Mouse (Mus musculus) left cerebral cortex, adult 9 months (tissue): ENCODE data around the gene Gm266.

Experiments
- DNase-seq, 2 experiments: peaks; one replicate each; pipeline ENCODE4 v3.0.0; 2022; ENCODE audit warnings: low spot score in 2 of 2

Gene Gm266

GRCm38 (mm10) chr12:111454543-111455280, 30.9 kb downstream of the Gm266 start:
- DNase-seq, result no peak

DNA sequence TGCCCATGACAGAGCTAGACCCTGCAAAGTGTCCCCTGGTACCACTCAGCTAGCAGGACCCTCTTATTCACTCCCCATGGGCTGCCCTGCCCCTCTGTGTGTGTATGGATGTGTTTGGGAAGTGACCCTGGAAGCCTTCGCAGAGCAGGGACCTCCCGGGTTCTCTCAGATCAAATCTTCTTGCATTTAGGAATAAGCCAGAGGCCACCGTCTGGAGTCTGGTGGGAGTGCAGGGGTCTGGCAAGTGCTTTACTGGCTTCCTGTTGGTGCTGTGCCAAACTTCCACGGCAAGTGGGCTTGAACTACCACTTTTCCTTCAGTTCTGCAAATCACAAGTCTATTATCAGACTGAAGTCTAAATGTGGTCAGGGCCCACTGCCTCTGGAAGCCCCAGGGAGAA, 31.6 kb downstream of the Gm266 start:
- no peak for DNase-seq

GRCm38 (mm10) chr12:111451561-111451960, 34.1 kb downstream of the Gm266 start:
- DNase-seq, result no peak

GRCm38 (mm10) chr12:111450359-111450758, 35.3 kb downstream of the Gm266 start:
- DNase-seq, result no peak

DNA sequence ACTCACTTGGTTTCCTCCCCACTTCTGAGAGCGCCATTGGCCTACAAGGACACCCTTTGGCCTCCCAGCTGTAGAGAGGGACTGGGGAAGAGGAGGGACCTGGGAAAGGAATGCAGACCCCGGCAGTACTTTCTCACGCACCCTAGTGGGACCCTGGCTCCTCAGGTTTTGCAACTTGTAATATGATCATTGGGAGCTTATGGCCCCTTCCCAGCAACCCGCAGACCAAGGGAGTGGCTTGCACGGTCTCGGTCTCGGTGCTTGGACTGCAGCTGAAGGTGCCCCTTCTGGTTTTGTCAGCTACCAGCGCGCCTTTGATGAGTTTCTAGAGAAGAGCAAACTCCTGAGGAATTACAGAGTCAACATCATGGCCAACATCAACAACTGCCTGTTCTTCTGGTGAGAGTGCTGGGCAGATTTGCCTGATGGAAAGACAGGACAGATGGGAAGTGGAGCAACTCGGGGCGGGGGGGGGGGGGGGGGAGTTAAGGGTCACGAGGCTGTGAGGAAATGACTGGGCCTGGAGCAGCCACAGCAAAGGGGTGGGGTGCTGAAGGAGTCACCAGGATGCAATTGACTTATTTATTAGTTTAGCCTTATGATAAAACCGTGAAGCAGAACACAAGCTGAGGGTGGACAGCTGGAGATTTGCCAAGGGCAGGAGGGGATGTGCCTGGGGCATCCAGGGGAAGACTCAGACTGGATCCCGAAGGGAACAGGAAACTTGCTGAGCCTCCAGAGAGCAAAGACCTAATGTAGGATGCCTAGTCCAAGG, 36.5 kb downstream of the Gm266 start:
- no peak for DNase-seq

- DNase-seq, result no peak
Observed at GRCm38 (mm10) chr12:111447898-111448760, 37.5 kb downstream of the Gm266 start.

- DNase-seq, result no peak
Observed at GRCm38 (mm10) chr12:111447350-111447749, 38.3 kb downstream of the Gm266 start.

GRCm38 (mm10) chr12:111446745-111447144, 38.9 kb downstream of the Gm266 start:
- DNase-seq, result no peak

DNA sequence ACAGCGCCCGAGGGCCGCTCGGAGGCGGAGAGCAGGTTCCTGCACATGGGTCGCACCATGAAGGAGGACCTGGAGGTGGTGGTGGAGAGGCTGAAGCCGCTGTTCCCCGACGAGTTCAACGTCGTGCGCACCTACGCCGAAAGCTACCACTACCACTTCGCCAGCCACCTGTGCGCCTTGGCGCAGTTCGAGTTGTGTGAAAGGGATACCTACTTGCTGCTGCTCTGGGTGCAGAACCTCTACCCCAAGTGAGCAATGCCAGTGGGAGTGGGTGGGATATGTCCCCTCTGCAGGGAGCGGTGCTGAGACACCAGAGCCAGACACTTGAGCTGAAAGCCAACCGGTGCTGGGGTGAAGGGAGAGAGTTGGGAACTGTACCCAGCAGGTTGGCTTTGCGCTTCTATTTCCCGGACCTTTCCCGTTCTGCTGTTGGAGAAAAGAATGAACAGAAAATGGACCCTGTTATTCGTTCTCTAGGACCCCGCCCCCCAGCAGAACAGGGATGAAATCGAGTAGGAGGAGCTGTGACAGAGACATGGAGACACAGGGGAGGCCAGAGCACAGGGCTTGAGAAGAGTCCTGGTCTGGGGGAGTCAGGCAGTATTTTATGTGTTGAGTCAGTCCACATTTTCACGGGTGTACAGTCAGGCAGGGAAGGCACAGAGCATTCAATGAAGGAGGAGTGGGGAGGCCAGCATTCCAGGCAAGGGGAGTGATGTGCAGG, 39.6 kb downstream of the Gm266 start:
- DNase-seq, result no peak

- DNase-seq, result no peak
Observed at GRCm38 (mm10) chr12:111445161-111445889, 40.3 kb downstream of the Gm266 start.

- DNase-seq, result no peak
Observed at GRCm38 (mm10) chr12:111443921-111444831, 41.4 kb downstream of the Gm266 start.

DNA sequence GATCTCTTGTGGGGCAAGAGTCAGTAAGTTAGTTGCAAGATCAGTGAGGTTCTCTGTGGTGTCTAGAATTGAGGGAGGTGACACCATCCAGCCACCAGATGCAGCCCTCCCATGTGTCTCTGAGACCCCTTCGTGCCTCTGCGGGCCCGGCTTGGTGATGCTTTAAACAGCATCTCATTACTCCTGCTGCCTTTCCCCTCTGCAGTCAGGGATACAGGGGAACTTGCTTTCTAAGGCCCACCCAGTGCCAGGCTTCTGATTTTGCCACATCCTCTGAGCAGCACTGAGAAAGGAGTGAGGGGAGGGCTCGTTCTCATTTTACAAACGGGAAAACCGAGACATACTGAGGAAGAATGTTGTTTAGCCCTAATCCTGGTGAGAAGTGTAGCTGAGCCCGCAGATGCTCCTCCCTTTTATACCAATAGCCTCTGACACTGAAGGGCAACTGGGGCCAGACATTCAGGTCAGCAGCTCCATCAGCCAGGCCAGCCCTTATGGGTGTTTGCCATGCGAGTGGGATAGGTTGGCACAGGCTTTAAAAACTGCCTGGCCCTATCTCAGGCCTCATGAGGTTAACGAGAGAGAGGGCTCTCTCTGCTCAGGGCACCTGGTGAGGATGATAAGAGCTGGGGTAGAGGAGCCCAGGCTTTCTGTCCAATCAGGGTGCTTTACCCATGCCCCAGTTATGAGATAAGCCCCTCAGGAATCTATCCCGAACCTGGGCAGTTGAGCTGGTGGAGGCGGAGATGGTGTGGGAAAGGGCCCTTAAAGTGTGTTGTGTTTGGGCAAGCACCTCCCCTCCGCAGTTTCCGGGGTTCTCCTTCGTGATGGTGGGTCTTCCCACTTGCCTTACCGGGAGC, 42.4 kb downstream of the Gm266 start:
- DNase-seq, result no peak

DNA sequence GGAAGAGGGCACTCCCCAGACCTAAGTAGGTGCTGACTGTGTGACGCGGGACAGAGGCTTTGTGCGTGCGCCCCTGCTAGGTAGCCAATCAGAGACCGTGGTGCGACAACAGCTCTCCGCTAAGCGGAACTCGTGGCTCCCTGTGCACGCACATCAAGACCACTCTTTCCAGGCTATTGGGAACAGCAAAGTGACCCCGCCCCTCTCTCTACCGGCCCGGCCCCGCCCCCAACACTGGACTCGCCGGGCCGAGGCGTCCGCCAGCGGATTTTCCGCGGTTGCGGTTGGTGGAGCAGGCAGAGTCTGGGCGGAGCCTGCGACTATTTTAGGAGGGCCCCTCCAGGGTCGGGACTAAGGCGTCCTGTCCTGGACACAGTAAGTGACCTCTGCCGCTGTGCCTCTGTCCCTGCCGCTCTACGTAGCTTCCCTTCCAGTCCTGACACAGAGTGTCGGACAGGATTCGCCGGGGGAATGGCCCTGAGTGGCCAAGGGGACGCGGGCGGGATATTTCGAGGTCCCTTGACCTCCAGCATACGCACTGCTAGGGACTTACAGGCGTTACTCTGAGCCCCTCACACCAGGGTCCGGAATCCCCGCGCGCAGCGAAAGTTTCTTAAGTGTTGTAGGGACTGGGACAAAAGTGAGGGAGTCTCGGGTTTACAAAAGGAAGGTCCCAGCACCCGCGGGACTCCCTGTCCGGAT, 43.2 kb downstream of the Gm266 start, which contains the start of gene Tnfaip2:
Tnfaip2 (plus strand) TSS at position 161 of the 702 bp plus-strand sequence.
- DNase-seq, result no peak

DNA sequence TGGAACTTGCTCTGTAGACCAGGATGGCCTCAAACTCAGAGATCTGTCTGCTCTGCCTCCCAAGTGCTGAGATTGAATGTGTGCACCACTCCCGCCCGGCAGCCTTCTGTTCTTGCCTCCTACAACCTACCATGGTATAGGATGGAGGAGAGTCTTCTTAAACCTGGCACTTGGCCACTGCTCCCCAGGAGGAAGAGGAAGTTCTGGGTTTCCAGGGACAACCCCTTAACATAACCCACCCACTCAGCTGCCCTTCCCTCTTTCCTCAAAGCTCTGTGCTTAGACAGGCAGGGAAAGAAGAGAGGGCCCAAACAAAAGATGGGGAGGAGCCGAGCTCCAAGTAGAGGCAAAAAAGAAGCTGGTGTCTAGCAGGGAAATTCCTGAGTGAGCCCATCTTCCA, 44.1 kb downstream of the Gm266 start:
- DNase-seq, result peak in 1 of 2 experiments; percentile 51

- no peak for DNase-seq
Observed at GRCm38 (mm10) chr12:111440701-111441373, 44.8 kb downstream of the Gm266 start.

- DNase-seq, result no peak
Observed at GRCm38 (mm10) chr12:111438850-111439249, 46.8 kb downstream of the Gm266 start.

GRCm38 (mm10) chr12:111437222-111437900, 48.3 kb downstream of the Gm266 start:
- no peak for DNase-seq
